Mouse (Mus musculus) limb, embryonic 11.5 days (tissue): ENCODE data around the gene Actn2. TPM values are rescaled to one million over a fixed set of nuclear protein-coding genes. Genes with fewer than 3 reads are reported as not detected.

Experiments
- ATAC-seq: fragments of 200-750 bp; cut with Nextera tagmentation; 2 replicates; pipeline ENCODE4 v1.8.0; 2017; ENCODE audit warnings: low read depth; ENCODE audit not compliant: insufficient number of reproducible peaks, low FRiP score, low TSS enrichment
- DNase-seq: peaks from one replicate; pipeline ENCODE4 v3.0.0-alpha.2; 2015; ENCODE audit warnings: low spot score
- H3K27ac ChIP-seq: fragments of 300-500 bp; sonication (generic); replicated peaks from 2 replicates; pipeline ENCODE4 v1.5.1; 2014; ENCODE audit warnings: low read depth, mild to moderate bottlenecking, low read length
- H3K27me3 ChIP-seq: fragments of 300-500 bp; sonication (generic); 2 replicates; pipeline ENCODE4 v1.6.1; 2014; ENCODE audit warnings: mild to moderate bottlenecking, low read length, mixed read lengths; ENCODE audit not compliant: control insufficient read depth, insufficient read depth
- H3K36me3 ChIP-seq: fragments of 300-500 bp; sonication (generic); 2 replicates; pipeline ENCODE4 v1.6.1; 2014; ENCODE audit warnings: mild to moderate bottlenecking, low read length, moderate library complexity, mixed read lengths; ENCODE audit not compliant: control insufficient read depth, insufficient read depth
- H3K4me1 ChIP-seq: fragments of 300-500 bp; sonication (generic); 2 replicates; pipeline ENCODE4 v1.6.1; 2014; ENCODE audit warnings: low read length, mixed read lengths; ENCODE audit not compliant: control insufficient read depth, insufficient read depth
- H3K4me2 ChIP-seq: fragments of 300-500 bp; sonication (generic); 2 replicates; pipeline ENCODE4 v1.6.1; 2014; ENCODE audit warnings: low read depth, mild to moderate bottlenecking, moderate library complexity; ENCODE audit not compliant: severe bottlenecking
- H3K4me3 ChIP-seq: fragments of 300-500 bp; sonication (generic); 2 replicates; pipeline ENCODE4 v1.5.1; 2014; ENCODE audit warnings: low read depth, low read length
- H3K9ac ChIP-seq: fragments of 300-500 bp; sonication (generic); 2 replicates; pipeline ENCODE4 v1.6.1; 2014; ENCODE audit warnings: mild to moderate bottlenecking, low read length
- H3K9me3 ChIP-seq: fragments of 300-500 bp; sonication (generic); 2 replicates; pipeline ENCODE4 v1.6.1; 2016; ENCODE audit warnings: low read length; ENCODE audit not compliant: control insufficient read depth
- WGBS: fragments of 180-500 bp; shearing (Covaris S2); extraction: QIAGEN DNeasy Blood & Tissue Kit; methylation state at CpG from one replicate; pipeline ENCODE4 v1.1.7; 2014; 5-methylcytosine and 5-hydroxymethylcytosine counted together
- polyA plus RNA-seq: library from polyadenylated mRNA; unstranded; fragments of >200 nt; fragmentation: Nextera tagmentation; extraction: Ambion mirVana; gene quantifications from 2 replicates; pipeline ENCODE4 v1.2.1, GENCODE M21; 2014

Gene Actn2
- polyA plus RNA-seq, 1 experiment from 2014 or later: 8.3 TPM

GRCm38 (mm10) chr13:12311371-12311770 is 29.2 kb downstream of the Actn2 start:
- ATAC-seq: no peak
- H3K9me3 ChIP-seq: no peaks in the 10 kb centered on the region
- no peaks in the 10 kb centered on the region for H3K4me1 ChIP-seq
- no peak overlapping the region for H3K4me2 ChIP-seq
- H3K9ac ChIP-seq: no peak overlapping the region
- DNase-seq: no peak
- WGBS: 93% methylated on average over 4 of the region's 4 CpGs
- H3K27ac ChIP-seq: no peak overlapping the region
- no peaks in the 10 kb centered on the region for H3K27me3 ChIP-seq
- no peaks in the 10 kb centered on the region for H3K36me3 ChIP-seq
- H3K4me3 ChIP-seq: no peak overlapping the region

DNA sequence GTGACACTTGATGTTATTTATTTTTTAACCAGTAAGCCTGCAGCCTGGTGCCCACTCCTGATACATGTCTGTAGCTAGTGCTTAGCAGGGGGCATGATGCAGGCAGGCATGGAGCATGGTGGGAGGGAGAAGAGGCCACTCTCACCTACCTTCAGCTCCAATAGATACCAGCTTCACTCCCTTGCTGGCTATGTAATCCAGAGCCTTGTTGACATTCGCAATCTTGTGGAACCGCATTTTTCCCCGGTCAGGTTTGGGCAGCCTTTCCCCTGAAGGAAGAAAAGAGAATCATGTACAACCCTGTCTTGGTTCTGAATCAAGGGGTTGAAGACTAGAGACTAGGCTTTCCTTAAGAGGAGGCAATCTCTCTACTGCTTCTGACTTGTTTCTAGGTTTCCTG is 31.1 kb downstream of the Actn2 start:
- 87% methylated on average over 3 of the region's 3 CpGs for WGBS
- ATAC-seq: no peak

DNA sequence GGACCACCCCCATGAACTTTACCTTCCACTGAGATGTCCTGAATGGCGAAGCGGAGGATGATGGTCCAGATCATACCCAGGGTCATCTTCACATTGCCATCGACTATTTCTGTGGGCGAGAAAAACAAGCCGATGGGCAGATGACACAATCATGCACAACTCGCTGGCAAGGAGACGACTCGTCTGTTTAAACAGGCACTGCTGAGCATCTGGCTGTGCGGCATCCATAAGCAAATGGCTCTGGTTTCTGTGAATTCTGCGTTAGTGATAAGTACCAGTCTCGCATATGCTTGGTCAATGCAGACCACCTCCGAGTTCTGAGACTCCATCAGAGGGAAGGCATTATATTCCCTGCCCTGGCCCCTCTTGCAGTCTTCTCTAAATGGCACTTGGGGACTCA is 31.7 kb downstream of the Actn2 start:
- DNase-seq (no peak), ATAC-seq (no peak)
- Histone ChIP-seq H3K4me3 (no peak overlapping the region), H3K27ac (no peak overlapping the region), H3K9me3 (no peaks in the 10 kb centered on the region), H3K4me2 (no peak overlapping the region), H3K9ac (no peak overlapping the region), H3K4me1 (no peaks in the 10 kb centered on the region), H3K36me3 (no peaks in the 10 kb centered on the region), H3K27me3 (no peaks in the 10 kb centered on the region)
- 89% methylated on average over 12 of the region's 12 CpGs for WGBS

More for the DNA sequence above, 31.1 kb downstream of the Actn2 start:
- Histone ChIP-seq H3K36me3 (no peaks in the 10 kb centered on the region), H3K9ac (no peak overlapping the region), H3K4me2 (no peak overlapping the region), H3K27ac (no peak overlapping the region), H3K9me3 (no peaks in the 10 kb centered on the region), H3K4me3 (no peak overlapping the region), H3K27me3 (no peaks in the 10 kb centered on the region), H3K4me1 (no peaks in the 10 kb centered on the region)
- DNase-seq: no peak

DNA sequence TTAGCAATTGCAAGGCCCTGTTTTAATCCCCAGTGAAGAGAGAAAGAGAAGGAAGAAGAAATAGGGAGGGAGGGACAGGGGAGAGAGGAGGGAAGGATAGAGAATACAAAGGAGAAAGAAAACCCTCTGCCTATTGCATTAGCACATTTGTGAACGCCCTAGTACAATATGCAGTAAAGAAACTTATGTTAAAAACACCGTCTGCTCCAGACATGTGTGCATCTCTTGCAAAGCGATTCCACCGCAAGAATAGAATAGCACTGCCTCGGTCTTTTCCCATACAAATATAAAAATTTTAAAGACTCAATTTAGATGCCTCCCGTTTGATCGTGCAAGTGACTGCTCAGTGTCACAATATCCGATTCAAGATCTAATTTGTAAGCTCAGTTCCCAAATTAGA is 32.1 kb downstream of the Actn2 start:
- no peak overlapping the region for H3K4me2 ChIP-seq
- no peaks in the 10 kb centered on the region for H3K4me1 ChIP-seq
- H3K27me3 ChIP-seq: no peaks in the 10 kb centered on the region
- DNase-seq: no peak
- no peaks in the 10 kb centered on the region for H3K9me3 ChIP-seq
- H3K4me3 ChIP-seq: no peak overlapping the region
- H3K27ac ChIP-seq: no peak overlapping the region
- no peak overlapping the region for H3K9ac ChIP-seq
- ATAC-seq: no peak
- 89% methylated on average over 8 of the region's 8 CpGs for WGBS
- no peaks in the 10 kb centered on the region for H3K36me3 ChIP-seq

DNA sequence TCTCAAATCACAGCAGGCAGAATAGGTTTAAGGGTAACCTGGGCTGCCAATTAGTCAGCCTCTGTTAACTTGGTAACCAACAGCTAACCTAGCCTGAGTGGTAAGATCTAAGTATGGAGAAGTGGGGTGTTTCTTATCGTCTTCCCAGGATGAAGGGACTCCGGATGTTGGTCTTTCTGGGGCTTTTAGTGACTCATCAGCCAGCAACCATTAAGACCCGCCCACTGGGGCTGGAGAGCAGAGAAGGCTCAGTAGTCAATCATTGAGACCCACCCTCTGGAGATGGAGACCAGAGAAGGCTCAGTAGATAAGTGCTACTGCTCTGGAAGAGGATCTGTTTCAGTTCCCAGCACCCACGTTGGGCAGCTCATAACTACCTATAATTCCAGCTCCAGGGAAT is 33.3 kb downstream of the Actn2 start:
- no peak overlapping the region for H3K9ac ChIP-seq
- WGBS: 77% methylated on average over 4 of the region's 4 CpGs
- no peaks in the 10 kb centered on the region for H3K36me3 ChIP-seq
- no peak for ATAC-seq
- DNase-seq: no peak
- no peaks in the 10 kb centered on the region for H3K9me3 ChIP-seq
- no peaks in the 10 kb centered on the region for H3K4me1 ChIP-seq
- H3K27ac ChIP-seq: no peak overlapping the region
- no peaks in the 10 kb centered on the region for H3K27me3 ChIP-seq
- H3K4me2 ChIP-seq: no peak overlapping the region
- no peak overlapping the region for H3K4me3 ChIP-seq

DNA sequence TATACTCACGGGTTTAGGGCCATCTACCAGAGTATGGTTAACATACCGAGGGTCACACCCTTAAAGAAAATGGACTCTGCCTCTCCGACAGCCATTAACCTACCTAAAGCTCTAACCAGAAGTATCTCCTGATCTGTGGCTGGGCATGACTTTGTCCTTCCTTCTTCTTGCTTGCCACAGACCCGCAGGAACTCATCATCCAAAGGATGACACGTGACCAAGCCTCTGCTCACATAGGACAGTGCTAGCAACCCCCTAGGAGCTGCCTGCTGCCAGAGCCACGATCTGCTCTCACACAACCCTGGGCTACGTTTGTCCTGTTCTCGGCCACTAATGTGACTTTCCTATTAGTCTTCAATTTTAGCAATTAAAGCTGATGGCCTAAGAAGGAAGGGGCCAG is 35.0 kb downstream of the Actn2 start:
- no peaks in the 10 kb centered on the region for H3K27me3 ChIP-seq
- 90% methylated on average over 8 of the region's 8 CpGs for WGBS
- DNase-seq (no peak), ATAC-seq (no peak)
- no peak overlapping the region for H3K4me3 ChIP-seq
- H3K9me3 ChIP-seq: no peaks in the 10 kb centered on the region
- H3K4me2 ChIP-seq: no peak overlapping the region
- no peak overlapping the region for H3K9ac ChIP-seq
- H3K36me3 ChIP-seq: no peaks in the 10 kb centered on the region
- no peaks in the 10 kb centered on the region for H3K4me1 ChIP-seq
- no peak overlapping the region for H3K27ac ChIP-seq

- Histone ChIP-seq H3K4me3 (no peak overlapping the region), H3K4me2 (no peak overlapping the region), H3K27ac (no peak overlapping the region), H3K27me3 (no peaks in the 10 kb centered on the region), H3K4me1 (no peaks in the 10 kb centered on the region), H3K36me3 (no peaks in the 10 kb centered on the region), H3K9ac (no peak overlapping the region), H3K9me3 (no peaks in the 10 kb centered on the region)
- no peak for DNase-seq
- WGBS: 85% methylated on average over 5 of the region's 5 CpGs
- ATAC-seq: no peak
These were observed 35.6 kb downstream of the Actn2 start for GRCm38 (mm10) chr13:12304991-12305390.

GRCm38 (mm10) chr13:12297777-12298176 is 42.8 kb downstream of the Actn2 start:
- no peaks in the 10 kb centered on the region for H3K9me3 ChIP-seq
- ATAC-seq: no peak
- DNase-seq: no peak
- no peak overlapping the region for H3K4me2 ChIP-seq
- H3K27me3 ChIP-seq: no peaks in the 10 kb centered on the region
- H3K4me3 ChIP-seq: no peak overlapping the region
- no peak overlapping the region for H3K27ac ChIP-seq
- no peaks in the 10 kb centered on the region for H3K4me1 ChIP-seq
- H3K9ac ChIP-seq: no peak overlapping the region
- WGBS: 66% methylated on average over 6 of the region's 6 CpGs
- no peaks in the 10 kb centered on the region for H3K36me3 ChIP-seq

- DNase-seq (no peak), ATAC-seq (no peak)
- no peaks in the 10 kb centered on the region for H3K9me3 ChIP-seq
These were observed 43.9 kb downstream of the Actn2 start for GRCm38 (mm10) chr13:12296701-12297100.

More at GRCm38 (mm10) chr13:12296701-12297100, 43.9 kb downstream of the Actn2 start:
- 94% methylated on average over 3 of the region's 3 CpGs for WGBS
- no peak overlapping the region for H3K4me2 ChIP-seq
- H3K36me3 ChIP-seq: no peaks in the 10 kb centered on the region
- no peak overlapping the region for H3K4me3 ChIP-seq
- no peaks in the 10 kb centered on the region for H3K4me1 ChIP-seq
- no peak overlapping the region for H3K27ac ChIP-seq
- H3K9ac ChIP-seq: no peak overlapping the region
- no peaks in the 10 kb centered on the region for H3K27me3 ChIP-seq
